Mouse (Mus musculus) fat pad, adult 2 months (tissue): ENCODE results near the gene Nsun7.
A peak's percentile ranks its signal among the peaks of the same experiment; 100 is the strongest.
"Not testable (repeated sequence)": the region's sequence is repeated elsewhere in the genome, so short reads cannot be mapped to it uniquely, and the experiment has no call there.

Source experiments
- DNase-seq: peaks from one replicate; pipeline ENCODE4 v3.0.0-alpha.2; 2011; ENCODE audit warnings: low read depth, low spot score; ENCODE audit errors: extremely low read depth

The Nsun7 gene

DNA sequence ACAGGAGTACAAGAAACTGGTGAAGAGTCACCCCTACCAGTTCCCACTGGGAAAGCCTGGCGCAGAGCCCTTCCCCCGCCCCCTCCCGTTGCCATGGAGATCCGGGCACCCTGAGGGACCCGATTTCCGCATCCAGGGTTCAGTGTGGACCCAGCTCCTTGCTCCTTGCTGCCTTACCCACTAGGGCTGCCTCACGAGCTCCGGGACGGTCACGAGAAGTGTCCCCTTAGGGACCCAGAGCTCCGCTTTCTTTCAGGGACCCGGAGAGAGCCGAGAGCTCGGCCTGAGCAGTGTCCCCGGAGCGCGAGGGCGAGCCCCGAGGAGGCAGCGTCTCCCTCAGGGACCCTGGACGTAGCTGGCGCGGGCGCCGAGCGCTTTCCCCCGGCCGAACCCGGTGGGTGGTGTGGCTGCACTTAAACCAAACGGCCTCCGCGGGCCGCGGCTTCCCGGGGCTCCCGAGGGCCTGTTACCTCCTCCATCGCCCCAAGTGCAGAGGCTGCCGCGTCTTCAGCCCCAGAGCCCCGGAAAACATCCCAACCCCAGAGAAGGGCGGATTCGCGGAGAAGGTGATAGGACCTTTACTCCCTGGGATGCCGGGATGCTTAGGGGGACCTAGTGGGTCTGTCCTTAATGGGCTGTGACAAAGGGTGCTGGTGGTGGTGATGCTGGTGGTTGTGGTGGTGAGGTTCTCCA lies at the start of gene Nsun7:
TSS of gene Nsun7 (plus strand) at position 142 of the 693 bp plus-strand sequence.
- no peak for DNase-seq

GRCm38 (mm10) chr5:66214395-66214935 lies 45.2 kb upstream of the Nsun7 start:
- DNase-seq = no peak

GRCm38 (mm10) chr5:66215569-66216277 lies 44.0 kb upstream of the Nsun7 start:
- no peak for DNase-seq

DNA sequence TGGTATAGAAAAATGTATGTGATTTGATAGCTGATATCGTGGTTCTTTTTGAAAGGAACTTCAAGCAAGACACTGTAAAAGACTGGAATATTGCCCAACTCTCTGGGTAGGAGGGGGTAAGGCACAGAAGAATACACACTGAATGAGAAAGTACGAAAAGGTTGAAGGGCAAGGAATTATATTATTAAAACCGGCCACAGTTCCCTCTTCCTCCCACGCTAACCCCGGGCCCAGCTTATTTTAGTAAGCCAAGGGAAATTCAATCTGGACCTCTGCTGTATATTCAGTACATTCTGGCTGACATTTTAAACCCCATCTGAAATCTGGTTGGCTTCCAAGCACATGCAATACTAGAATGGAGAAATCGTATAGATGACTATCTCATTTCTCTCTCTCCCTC lies 40.0 kb upstream of the Nsun7 start:
- peak; percentile 94 for DNase-seq

GRCm38 (mm10) chr5:66220620-66221019 lies 39.1 kb upstream of the Nsun7 start:
- no peak for DNase-seq

- DNase-seq = peak; percentile 98
These were observed 36.8 kb upstream of the Nsun7 start for GRCm38 (mm10) chr5:66222916-66223315.

- no peak for DNase-seq
These were observed 33.2 kb upstream of the Nsun7 start for GRCm38 (mm10) chr5:66226526-66226925.

DNA sequence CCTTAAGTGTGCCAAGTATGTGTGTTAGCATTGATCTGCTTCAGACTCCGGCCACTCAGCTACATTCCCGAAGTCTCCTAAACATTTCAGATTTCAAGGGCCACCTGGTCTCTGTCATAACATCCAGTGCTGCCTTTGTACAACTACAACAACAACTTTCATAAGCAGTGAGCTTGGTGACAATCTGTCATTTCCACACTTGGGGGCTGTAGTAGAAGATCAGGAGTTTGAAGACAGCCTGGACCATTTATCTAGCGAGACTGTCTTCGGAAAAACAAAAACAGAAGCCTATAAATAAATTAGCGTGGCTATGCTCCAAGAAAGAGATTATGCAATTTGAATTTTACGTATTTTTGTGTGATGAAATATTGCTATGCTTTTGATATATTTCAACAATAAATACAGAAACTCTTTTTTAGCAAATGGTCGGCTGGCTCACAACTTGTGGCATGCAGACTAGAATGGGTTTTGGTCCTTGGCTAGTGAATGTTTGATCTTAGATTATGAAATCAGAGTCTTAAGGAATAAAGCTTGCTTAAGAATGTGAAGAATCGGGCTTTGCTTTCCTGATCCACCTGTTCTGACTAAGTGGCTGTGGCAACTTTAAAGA lies 27.9 kb upstream of the Nsun7 start:
- peak; percentile 76 for DNase-seq

DNA sequence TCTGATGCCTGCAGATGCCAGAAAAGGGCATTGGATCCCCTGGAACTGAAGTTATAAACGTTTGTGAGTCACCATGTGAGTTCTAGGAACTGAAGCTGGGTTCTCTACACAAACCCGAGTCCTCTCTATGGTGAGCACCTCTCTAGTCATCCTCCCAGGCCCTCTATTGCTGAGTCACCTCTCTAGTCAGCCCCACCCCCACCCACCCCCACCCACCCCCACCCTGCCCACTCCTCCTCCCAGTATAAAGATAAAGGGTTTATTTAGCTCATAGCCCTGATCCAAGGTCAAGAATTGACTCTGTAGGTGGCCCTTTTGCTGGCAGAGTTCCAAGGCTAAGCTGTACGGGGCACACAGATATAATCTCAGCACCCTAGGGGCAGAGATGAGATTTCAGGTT lies 27.2 kb upstream of the Nsun7 start:
- no peak for DNase-seq

DNA sequence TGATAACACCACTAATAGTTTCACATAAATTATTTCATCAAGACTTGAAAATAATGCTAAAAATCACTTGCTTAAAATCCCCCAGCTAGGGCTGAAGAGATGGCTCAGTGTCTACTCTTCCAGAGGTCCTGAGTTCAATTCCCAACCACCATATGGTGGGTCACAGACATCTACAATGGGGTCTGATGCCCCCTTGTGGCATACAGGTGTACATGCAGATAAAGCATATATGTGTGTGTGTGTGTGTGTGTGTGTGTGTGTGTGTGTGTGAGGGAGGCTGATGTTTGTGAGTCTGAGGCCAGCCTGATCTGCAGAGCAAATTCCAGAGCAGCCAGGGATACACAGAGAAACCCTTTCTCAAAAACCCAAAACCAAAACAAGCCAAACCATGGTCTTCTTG lies 17.8 kb upstream of the Nsun7 start:
- DNase-seq = no peak

GRCm38 (mm10) chr5:66243467-66243866 lies 16.2 kb upstream of the Nsun7 start:
- no peak for DNase-seq

DNA sequence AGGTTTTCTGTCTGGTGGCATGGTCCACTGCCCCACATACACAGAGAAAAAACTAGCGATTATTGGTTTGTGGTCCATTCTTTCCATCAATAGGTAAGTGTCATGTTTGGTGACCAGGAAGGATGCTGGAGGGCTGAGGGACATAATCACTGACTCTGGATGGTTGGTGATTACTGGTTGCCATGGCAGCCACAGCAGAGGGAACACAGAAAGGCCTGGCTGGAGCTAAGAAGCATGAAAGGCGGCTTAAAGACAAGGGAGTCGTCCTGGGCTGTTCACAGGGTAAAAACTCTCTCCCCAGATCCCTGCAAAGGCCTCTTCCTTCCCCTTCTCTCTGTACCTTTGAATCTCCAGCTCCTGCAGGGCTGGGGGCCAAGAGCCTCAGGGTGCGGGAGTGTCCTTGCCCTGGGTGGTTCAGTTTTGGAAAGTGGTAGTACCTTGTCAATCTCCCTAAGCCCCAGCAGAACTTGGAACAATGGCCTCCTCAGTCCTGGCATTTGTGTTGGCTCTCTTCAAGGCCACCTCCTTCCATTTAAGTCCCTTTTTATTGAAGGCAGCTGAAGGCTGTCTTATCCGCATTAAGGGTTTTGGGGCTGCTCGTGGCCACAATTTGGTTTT lies 15.5 kb upstream of the Nsun7 start:
- DNase-seq = no peak

GRCm38 (mm10) chr5:66245958-66246497 lies 13.7 kb upstream of the Nsun7 start:
- no peak for DNase-seq

- no peak for DNase-seq
These were observed 6.5 kb upstream of the Nsun7 start for GRCm38 (mm10) chr5:66253219-66253618.

- no peak for DNase-seq
These were observed 4.7 kb upstream of the Nsun7 start for GRCm38 (mm10) chr5:66255044-66255443.

GRCm38 (mm10) chr5:66259000-66259399 lies 697 bp upstream of the Nsun7 start:
- no peak for DNase-seq

DNA sequence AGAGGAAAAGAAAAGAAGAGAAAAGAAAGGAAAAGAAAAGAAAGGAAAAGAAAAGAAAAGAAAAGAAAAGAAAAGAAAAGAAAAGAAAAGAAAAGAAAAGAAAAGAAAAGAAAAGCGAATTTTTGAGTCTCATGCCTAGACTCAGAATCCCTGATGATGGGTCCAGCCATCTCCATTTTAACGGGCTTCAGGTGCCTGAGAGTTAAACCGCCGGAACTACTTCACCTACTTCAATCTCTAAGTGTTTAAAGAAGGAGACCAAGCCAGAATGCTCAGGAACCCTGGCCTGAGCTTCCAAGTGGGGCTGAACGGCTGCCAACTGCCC lies 304 bp upstream of the Nsun7 start:
- not testable (repeated sequence) for DNase-seq

DNA sequence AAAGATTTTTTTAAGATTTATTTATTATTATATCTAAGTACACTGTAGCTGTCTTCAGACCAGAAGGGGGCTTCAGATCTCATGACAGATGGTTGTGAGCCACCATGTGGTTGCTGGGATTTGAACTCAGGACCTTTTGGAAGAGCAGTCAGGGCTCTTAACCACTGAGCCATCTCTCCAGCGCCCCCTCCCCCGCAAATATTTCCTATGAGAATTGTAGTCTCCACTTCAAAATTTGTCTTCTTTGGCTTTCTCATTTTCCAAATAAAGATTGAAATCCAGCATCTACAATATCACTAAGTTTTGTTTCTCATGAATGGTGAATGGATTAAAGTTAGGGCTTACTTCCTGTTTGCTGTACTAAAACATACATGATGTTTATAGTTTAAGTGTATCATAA lies 2.8 kb downstream of the Nsun7 start:
- no peak for DNase-seq

GRCm38 (mm10) chr5:66263398-66263797 lies 3.7 kb downstream of the Nsun7 start:
- no peak for DNase-seq

DNA sequence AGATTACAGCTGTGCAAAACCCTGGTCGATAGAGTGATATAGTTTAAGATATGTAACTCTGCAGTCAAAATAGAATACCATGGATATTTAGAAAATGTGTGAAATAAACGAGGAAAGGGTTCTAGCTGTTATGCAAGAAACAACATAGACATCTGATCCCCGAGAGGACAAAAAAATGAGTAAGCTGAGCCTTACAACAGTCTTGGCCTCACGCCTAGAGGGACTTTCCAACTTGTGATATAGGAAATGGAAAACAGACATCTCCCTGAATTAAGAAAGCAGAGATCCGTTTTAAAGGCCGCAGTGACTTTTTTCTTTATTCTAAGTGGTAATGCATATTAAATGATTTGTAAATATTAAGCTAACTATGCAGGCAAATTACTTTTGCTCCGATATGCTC lies 9.9 kb downstream of the Nsun7 start:
- DNase-seq = no peak

DNA sequence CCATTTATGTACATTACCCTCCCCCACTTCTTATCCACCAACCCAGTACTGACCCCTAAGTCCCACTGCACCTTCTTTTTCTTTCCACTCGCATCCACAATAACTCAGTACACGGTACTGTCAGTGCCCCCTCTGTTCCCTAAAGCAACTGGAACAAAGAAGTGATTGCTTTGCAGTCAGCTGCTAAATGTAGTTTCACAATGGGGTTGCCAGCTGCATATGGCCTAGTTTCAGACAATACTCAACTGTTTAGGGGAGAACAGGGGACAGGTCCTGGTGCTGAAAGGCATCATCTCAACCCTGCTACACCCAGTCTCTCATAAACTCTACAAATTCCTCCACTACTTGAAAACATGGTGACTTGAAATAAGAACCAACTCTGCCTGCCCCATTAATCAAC lies 11.4 kb downstream of the Nsun7 start:
- DNase-seq = no peak
